Mouse (Mus musculus): ENCODE results near the gene Rps6ka5.

DNA sequence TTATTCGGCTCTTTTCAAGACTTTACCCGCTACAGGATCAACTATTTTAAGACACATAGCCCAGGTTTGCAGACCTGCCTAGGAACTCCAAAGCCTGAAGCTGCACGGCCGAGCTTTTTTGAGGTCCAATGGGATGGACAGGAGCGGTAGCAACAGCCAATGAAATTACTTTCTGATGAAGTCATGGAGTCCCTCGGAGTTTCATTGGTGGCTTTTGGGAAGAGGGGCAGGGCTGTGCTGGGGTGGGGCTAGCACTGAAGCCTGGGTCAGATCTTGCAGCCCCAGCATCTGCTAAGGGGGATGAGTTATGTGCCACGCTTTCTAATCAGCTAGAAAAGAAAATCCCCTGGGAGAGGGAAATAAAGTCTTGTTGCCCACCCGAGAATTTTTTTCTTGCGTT is 199.0 kb downstream of the Rps6ka5 start:
- TF ChIP-seq POLR2A (IDR thresholded peaks at IDR 0.05; ENCODE audit: low read depth, low read length), result no peak
- no peak for TF ChIP-seq CTCF (conservative IDR thresholded peaks at IDR 0.05; ENCODE audit: insufficient read depth, insufficient read length, low read depth, low read length)

Measured in kidney, adult 2 months (tissue).